Mouse (Mus musculus): ENCODE data around the gene Fryl. TPM values are rescaled to one million over a fixed set of nuclear protein-coding genes. Genes with fewer than 3 reads are reported as not detected.

Gene Fryl
- polyA plus RNA-seq, 1 experiment from 2014 or later, result 32.4 TPM

DNA sequence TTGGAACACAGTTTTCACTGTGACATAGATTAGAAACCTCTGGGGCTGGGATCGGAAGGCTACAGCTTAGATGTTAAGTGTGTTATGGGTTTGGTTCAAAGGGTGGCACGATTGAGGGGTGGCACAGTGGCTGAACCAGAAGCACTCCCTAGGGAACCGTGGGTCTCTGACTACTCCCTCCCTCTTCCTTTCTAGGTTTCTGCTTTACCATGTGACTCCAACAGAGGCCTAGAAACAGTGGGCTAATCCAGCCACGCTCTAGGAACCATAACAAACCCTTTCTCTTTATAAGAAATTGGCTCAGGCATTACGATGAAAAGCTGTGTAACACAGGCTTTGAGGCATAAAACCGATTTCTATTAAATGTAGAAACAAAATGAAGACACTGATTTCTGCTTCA, 98.9 kb downstream of the Fryl start:
- Histone ChIP-seq H3K4me2 (ENCODE audit: low read length) (no peak overlapping the region), H3K36me3 (ENCODE audit: control insufficient read depth, insufficient read depth, low read length) (no peaks in the 10 kb centered on the region), H3K27me3 (replicated peaks; ENCODE audit: control insufficient read depth, insufficient read depth, low read length) (no peaks in the 10 kb centered on the region), H3K4me3 (ENCODE audit: low read depth, low read length) (no peak overlapping the region), H3K9ac (ENCODE audit: low read length) (no peak overlapping the region), H3K9me3 (replicated peaks; ENCODE audit: control insufficient read depth, low read length) (no peaks in the 10 kb centered on the region), H3K27ac (ENCODE audit: low read depth, low read length) (no peak overlapping the region), H3K4me1 (ENCODE audit: control insufficient read depth, insufficient read depth, low read length) (no peaks in the 10 kb centered on the region)
- 85% methylated on average over 6 of the region's 6 CpGs for WGBS
- DNase-seq (ENCODE audit: low spot score) (no peak), ATAC-seq (no peak)

DNA sequence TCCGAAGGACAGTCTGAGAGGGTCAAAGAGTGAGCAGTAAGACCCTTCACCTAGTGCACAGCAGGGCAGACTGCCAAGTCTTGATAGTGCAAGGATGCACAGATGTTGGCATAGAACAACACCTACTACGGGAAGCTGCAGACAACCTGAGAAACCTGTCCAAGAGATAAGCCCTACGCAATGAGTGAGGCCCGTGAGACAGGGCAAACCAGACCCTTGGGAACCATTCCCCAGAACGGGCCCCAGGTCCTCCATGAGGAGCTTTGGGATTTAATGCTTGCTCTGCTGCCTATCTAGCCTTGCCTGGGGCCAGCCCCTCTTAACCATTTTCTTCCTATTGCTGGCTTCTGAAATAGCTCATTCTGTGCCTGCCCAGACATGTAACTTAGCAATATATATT, 99.4 kb downstream of the Fryl start:
- H3K4me3 ChIP-seq (ENCODE audit: low read depth, low read length), result no peak overlapping the region
- DNase-seq (ENCODE audit: low spot score), result no peak
- H3K4me2 ChIP-seq (ENCODE audit: low read length), result no peak overlapping the region
- H3K27ac ChIP-seq (ENCODE audit: low read depth, low read length), result no peak overlapping the region
- no peaks in the 10 kb centered on the region for H3K4me1 ChIP-seq (ENCODE audit: control insufficient read depth, insufficient read depth, low read length)
- ATAC-seq, result no peak
- no peaks in the 10 kb centered on the region for H3K9me3 ChIP-seq (replicated peaks; ENCODE audit: control insufficient read depth, low read length)
- no peaks in the 10 kb centered on the region for H3K27me3 ChIP-seq (replicated peaks; ENCODE audit: control insufficient read depth, insufficient read depth, low read length)
- H3K36me3 ChIP-seq (ENCODE audit: control insufficient read depth, insufficient read depth, low read length), result no peaks in the 10 kb centered on the region
- H3K9ac ChIP-seq (ENCODE audit: low read length), result no peak overlapping the region
- WGBS, result 93% methylated on average over 5 of the region's 5 CpGs

GRCm38 (mm10) chr5:73156226-73156926, 100.0 kb downstream of the Fryl start:
- no peaks in the 10 kb centered on the region for H3K4me1 ChIP-seq (ENCODE audit: control insufficient read depth, insufficient read depth, low read length)
- no peak overlapping the region for H3K4me3 ChIP-seq (ENCODE audit: low read depth, low read length)
- no peak overlapping the region for H3K27ac ChIP-seq (ENCODE audit: low read depth, low read length)
- no peaks in the 10 kb centered on the region for H3K9me3 ChIP-seq (replicated peaks; ENCODE audit: control insufficient read depth, low read length)
- no peak for ATAC-seq
- H3K4me2 ChIP-seq (ENCODE audit: low read length), result no peak overlapping the region
- no peaks in the 10 kb centered on the region for H3K27me3 ChIP-seq (replicated peaks; ENCODE audit: control insufficient read depth, insufficient read depth, low read length)
- DNase-seq (ENCODE audit: low spot score), result no peak
- no peak overlapping the region for H3K9ac ChIP-seq (ENCODE audit: low read length)
- no peaks in the 10 kb centered on the region for H3K36me3 ChIP-seq (ENCODE audit: control insufficient read depth, insufficient read depth, low read length)
- whole genome bisulfite sequencing, result 83% methylated on average over 15 of the region's 15 CpGs

- Histone ChIP-seq H3K4me3 (ENCODE audit: low read depth, low read length) (no peak overlapping the region), H3K9me3 (replicated peaks; ENCODE audit: control insufficient read depth, low read length) (no peaks in the 10 kb centered on the region), H3K4me2 (ENCODE audit: low read length) (no peak overlapping the region), H3K36me3 (ENCODE audit: control insufficient read depth, insufficient read depth, low read length) (no peaks in the 10 kb centered on the region), H3K9ac (ENCODE audit: low read length) (no peak overlapping the region), H3K27me3 (replicated peaks; ENCODE audit: control insufficient read depth, insufficient read depth, low read length) (no peaks in the 10 kb centered on the region), H3K27ac (ENCODE audit: low read depth, low read length) (no peak overlapping the region), H3K4me1 (ENCODE audit: control insufficient read depth, insufficient read depth, low read length) (no peaks in the 10 kb centered on the region)
- WGBS, result 93% methylated on average over 14 of the region's 14 CpGs
- DNase-seq (ENCODE audit: low spot score), result no peak
- no peak for ATAC-seq
Measured at GRCm38 (mm10) chr5:73153802-73154465, 102.5 kb downstream of the Fryl start.

- no peaks in the 10 kb centered on the region for H3K9me3 ChIP-seq (replicated peaks; ENCODE audit: control insufficient read depth, low read length)
- H3K27ac ChIP-seq (ENCODE audit: low read depth, low read length), result no peak overlapping the region
- H3K4me3 ChIP-seq (ENCODE audit: low read depth, low read length), result no peak overlapping the region
- H3K4me2 ChIP-seq (ENCODE audit: low read length), result no peak overlapping the region
- no peak overlapping the region for H3K9ac ChIP-seq (ENCODE audit: low read length)
- H3K36me3 ChIP-seq (ENCODE audit: control insufficient read depth, insufficient read depth, low read length), result 0 out of 2 replicates have a peak, but pooled peaks cover 2% of the 10 kb centered on the region
- ATAC-seq (no peak), DNase-seq (ENCODE audit: low spot score) (no peak)
- H3K27me3 ChIP-seq (replicated peaks; ENCODE audit: control insufficient read depth, insufficient read depth, low read length), result no peaks in the 10 kb centered on the region
- H3K4me1 ChIP-seq (ENCODE audit: control insufficient read depth, insufficient read depth, low read length), result no peaks in the 10 kb centered on the region
Measured at GRCm38 (mm10) chr5:73152206-73152605, 104.2 kb downstream of the Fryl start.

GRCm38 (mm10) chr5:73150877-73151445, 105.5 kb downstream of the Fryl start:
- H3K27ac ChIP-seq (ENCODE audit: low read depth, low read length), result no peak overlapping the region
- ATAC-seq, result no peak

DNA sequence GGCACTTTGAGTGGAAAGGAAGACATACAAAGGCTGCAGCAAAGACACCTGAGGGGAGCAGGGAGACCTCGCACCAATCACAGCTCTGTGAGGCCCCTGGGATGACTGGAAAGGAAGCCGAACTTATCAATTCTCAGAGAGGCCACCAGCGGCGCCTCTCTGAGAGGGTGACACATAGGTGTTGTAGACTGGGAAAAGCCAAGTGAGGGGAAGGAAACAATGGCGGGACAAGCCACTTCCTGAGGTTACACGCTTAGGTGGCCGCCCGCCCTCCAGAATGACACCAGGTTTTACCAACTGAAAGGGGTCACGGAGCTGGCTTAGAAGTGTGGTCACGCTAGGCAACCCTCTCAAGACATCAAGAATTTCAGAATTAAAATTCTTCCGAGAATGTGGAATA, 111.4 kb downstream of the Fryl start:
- Histone ChIP-seq H3K9ac (ENCODE audit: low read length) (no peak overlapping the region), H3K4me2 (ENCODE audit: low read length) (no peak overlapping the region), H3K4me3 (ENCODE audit: low read depth, low read length) (no peak overlapping the region), H3K4me1 (ENCODE audit: control insufficient read depth, insufficient read depth, low read length) (no peaks in the 10 kb centered on the region), H3K36me3 (ENCODE audit: control insufficient read depth, insufficient read depth, low read length) (peaks cover 18% of the 10 kb centered on the region), H3K9me3 (replicated peaks; ENCODE audit: control insufficient read depth, low read length) (no peaks in the 10 kb centered on the region), H3K27me3 (replicated peaks; ENCODE audit: control insufficient read depth, insufficient read depth, low read length) (no peaks in the 10 kb centered on the region), H3K27ac (ENCODE audit: low read depth, low read length) (no peak overlapping the region)
- WGBS, result 96% methylated on average over 11 of the region's 11 CpGs
- DNase-seq (ENCODE audit: low spot score), result no peak
- ATAC-seq, result no peak

More at GRCm38 (mm10) chr5:73150877-73151445, 105.5 kb downstream of the Fryl start:
- Histone ChIP-seq H3K9ac (ENCODE audit: low read length) (no peak overlapping the region), H3K4me2 (ENCODE audit: low read length) (no peak overlapping the region), H3K27me3 (replicated peaks; ENCODE audit: control insufficient read depth, insufficient read depth, low read length) (no peaks in the 10 kb centered on the region), H3K4me1 (ENCODE audit: control insufficient read depth, insufficient read depth, low read length) (no peaks in the 10 kb centered on the region), H3K4me3 (ENCODE audit: low read depth, low read length) (no peak overlapping the region), H3K9me3 (replicated peaks; ENCODE audit: control insufficient read depth, low read length) (no peaks in the 10 kb centered on the region), H3K36me3 (ENCODE audit: control insufficient read depth, insufficient read depth, low read length) (peaks cover 11% of the 10 kb centered on the region)
- no peak for DNase-seq (ENCODE audit: low spot score)
- 90% methylated on average over 6 of the region's 6 CpGs for WGBS

DNA sequence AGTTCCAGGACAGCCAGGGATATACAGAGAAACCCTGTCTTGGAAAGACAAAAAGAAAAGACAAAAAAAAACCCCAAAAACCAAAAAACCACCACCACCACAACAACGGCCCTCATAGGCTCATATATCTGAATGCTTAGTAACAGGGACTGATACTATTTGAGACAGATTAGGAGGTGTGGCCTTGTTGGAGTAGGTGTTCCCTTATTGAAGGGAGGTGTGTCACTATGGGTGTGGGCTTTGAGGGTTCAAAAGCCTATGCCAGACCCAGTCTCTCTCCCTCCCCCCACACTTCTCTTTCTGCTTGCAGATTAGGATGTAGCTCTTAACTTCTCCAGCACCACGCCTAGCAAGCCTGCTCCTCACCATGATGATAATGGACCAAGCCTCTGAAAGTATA, 114.7 kb downstream of the Fryl start:
- DNase-seq (ENCODE audit: low spot score), result no peak
- H3K27me3 ChIP-seq (replicated peaks; ENCODE audit: control insufficient read depth, insufficient read depth, low read length), result no peaks in the 10 kb centered on the region
- H3K4me1 ChIP-seq (ENCODE audit: control insufficient read depth, insufficient read depth, low read length), result no peaks in the 10 kb centered on the region
- ATAC-seq, result no peak
- no peak overlapping the region for H3K27ac ChIP-seq (ENCODE audit: low read depth, low read length)
- no peaks in the 10 kb centered on the region for H3K9me3 ChIP-seq (replicated peaks; ENCODE audit: control insufficient read depth, low read length)
- peaks cover 12% of the 10 kb centered on the region for H3K36me3 ChIP-seq (ENCODE audit: control insufficient read depth, insufficient read depth, low read length)
- no peak overlapping the region for H3K4me2 ChIP-seq (ENCODE audit: low read length)
- H3K4me3 ChIP-seq (ENCODE audit: low read depth, low read length), result no peak overlapping the region
- H3K9ac ChIP-seq (ENCODE audit: low read length), result no peak overlapping the region
- 89% methylated on average over 2 of the region's 2 CpGs for WGBS

DNA sequence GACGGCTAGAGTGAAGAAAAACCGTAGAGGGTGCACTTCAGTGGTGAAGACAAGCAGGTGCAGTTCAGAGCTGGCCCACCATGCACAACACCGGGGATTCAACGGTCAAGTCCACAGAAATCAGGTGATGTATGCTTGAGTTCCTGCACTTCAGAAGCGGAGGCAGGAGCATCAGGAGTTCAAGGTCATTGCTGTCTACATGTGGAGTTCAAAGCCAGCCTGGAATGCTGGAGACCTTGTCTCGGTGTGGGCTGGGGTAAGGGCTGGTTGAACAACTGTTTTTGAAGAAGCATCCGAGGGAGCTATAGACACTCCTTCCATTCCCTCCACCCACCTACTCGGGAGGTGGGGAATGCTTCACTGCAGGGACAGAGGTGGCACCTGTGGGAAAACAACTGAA, 115.3 kb downstream of the Fryl start:
- DNase-seq (ENCODE audit: low spot score) (no peak), ATAC-seq (no peak)
- Histone ChIP-seq H3K9me3 (replicated peaks; ENCODE audit: control insufficient read depth, low read length) (no peaks in the 10 kb centered on the region), H3K27ac (ENCODE audit: low read depth, low read length) (no peak overlapping the region), H3K4me2 (ENCODE audit: low read length) (no peak overlapping the region), H3K27me3 (replicated peaks; ENCODE audit: control insufficient read depth, insufficient read depth, low read length) (no peaks in the 10 kb centered on the region), H3K4me1 (ENCODE audit: control insufficient read depth, insufficient read depth, low read length) (no peaks in the 10 kb centered on the region), H3K36me3 (ENCODE audit: control insufficient read depth, insufficient read depth, low read length) (peaks cover 7% of the 10 kb centered on the region), H3K4me3 (ENCODE audit: low read depth, low read length) (no peak overlapping the region), H3K9ac (ENCODE audit: low read length) (no peak overlapping the region)
- whole genome bisulfite sequencing, result 92% methylated on average over 8 of the region's 8 CpGs

Data from forebrain, embryonic 14.5 days (tissue).